Mouse (Mus musculus) colon, adult 2 months (tissue): Measurements from ENCODE around the gene Gm10487. TPM values are rescaled to one million over a fixed set of nuclear protein-coding genes. Genes with fewer than 3 reads are reported as not detected.

Experiments
- polyA plus RNA-seq: library from polyadenylated mRNA; depleted of rRNA; stranded (reverse); fragments of >200 nt; gene quantifications from 2 replicates; pipeline ENCODE4 v1.2.3, GENCODE M21; 2012; rRNA removed

Gene Gm10487
- polyA plus RNA-seq, result not detected in 2 replicates

DNA sequence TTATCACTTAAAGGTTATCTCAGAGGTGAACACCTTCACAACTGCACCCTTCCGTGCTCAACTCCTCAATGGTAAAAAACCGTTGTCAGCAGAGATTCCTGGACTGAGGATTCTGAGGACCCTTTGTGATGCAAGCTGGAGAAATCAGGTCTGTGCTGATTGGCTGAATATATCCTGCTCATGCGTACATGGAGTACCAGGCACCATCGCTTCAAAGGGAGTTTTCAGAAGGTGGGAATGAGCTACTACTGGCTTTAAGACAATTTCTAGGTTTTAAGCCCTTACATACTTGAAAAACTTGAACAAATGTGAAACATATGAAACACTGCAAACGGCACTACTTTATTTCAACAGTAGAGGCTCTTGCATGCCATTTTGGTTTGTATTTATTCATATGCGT is at the start of gene Gm10487:
TSS of gene Gm10487 (minus strand) at position 101 of the 400 bp plus-strand sequence.

